Mouse (Mus musculus) thymus, postnatal 10 days (tissue): ENCODE measurements at regions not wholly inside any gene's neighbourhood (a gene's known extent, or its start where the extent isn't known, plus 50 kb on each side); places are given as distances from the start of the nearest gene placed in this dataset.

Source experiments
- DNase-seq, 2 experiments: peaks; one replicate each; pipeline ENCODE4 v3.0.0; 2021; ENCODE audit warnings: low spot score in 2 of 2

GRCm38 (mm10) chr4:135034406-135034805, 86.0 kb upstream of the Runx3 start:
- DNase-seq: peak; percentile 23 to 69

DNA sequence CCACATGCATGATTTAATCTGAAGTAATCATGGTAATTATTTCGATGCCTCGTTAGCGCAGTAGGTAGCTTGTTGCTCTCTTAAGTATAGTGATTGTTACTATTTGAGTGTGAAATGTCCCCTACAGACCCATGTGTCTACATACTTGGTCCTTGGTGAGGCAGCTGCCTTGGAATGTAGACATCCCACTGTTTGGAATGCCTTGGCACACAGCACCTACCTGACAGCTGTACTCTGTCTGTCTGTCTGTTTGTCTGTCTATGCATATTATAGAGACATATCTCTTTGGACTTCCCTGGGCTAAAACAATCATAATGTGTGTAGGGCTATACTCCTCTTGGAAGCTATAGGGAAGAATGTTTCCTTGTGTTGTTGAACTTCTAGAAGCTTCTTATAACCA, 83.7 kb upstream of the Runx3 start:
- DNase-seq: no peak

DNA sequence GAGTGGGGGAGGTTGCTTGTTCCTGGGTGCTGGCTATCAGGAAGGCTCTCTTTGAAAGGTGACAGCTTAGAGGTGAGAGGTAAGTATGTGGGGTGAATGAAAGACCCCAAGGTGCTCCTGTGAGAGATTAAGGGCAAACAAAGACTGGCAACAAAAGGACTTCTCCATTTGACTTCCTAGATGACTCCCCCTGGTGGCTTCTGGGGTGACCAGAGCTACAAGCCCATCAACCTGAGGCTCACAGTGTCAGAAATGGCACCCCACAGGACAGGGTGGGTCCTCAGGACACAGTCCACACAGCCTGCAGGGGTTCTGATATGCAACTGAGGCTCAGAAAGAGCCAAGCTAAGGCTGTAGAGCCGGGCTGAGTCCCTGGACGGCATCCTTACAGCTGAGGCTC, 81.2 kb upstream of the Runx3 start:
- peak in 1 of 2 experiments; percentile 20 for DNase-seq

GRCm38 (mm10) chr4:135041921-135042320, 78.5 kb upstream of the Runx3 start:
- DNase-seq: no peak

DNA sequence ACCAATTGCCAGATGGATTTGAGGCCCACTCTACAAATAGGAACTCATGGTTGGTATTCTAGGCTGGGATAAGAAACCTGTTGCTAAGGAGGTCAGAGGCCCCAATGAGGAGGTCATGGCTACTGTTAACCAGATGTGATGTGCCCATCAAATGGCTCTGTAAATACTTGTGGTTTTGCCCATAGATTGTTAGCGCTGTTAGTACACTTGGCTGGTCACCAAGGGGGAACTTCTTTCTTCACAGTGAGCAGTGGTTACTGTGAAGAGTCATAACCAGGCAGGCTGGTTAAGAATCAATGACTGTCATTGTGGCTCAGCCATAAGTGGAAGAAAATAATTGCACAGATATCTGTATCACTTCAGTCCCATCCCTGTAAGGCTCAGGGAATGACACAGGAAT, 78.0 kb upstream of the Runx3 start:
- no peak for DNase-seq

GRCm38 (mm10) chr4:135045054-135045453, 75.4 kb upstream of the Runx3 start:
- no peak for DNase-seq

GRCm38 (mm10) chr4:135046619-135047018, 73.8 kb upstream of the Runx3 start:
- no peak for DNase-seq

- no peak for DNase-seq
Observed at GRCm38 (mm10) chr4:135047251-135047650, 73.2 kb upstream of the Runx3 start.

DNA sequence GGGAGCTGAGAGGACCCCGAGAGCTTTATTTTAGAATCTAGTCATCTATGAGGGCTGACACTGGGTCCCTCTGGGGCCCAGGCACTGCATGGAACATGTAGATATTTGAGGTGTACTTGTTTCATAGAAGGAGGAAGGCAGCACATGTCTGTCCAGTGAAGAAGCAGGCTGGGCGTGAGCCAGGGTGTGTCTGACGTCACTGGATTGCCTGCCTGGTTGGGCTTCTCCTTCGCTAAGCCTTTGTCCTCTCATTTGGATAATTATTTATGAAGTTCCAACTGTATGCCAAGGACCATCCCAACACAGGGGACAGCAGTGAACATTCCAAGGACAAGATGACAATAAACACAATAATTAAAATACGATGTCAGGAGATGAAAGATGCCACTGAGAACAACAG, 72.7 kb upstream of the Runx3 start:
- no peak for DNase-seq

- DNase-seq: no peak
Observed at GRCm38 (mm10) chr4:135049924-135050323, 70.5 kb upstream of the Runx3 start.

DNA sequence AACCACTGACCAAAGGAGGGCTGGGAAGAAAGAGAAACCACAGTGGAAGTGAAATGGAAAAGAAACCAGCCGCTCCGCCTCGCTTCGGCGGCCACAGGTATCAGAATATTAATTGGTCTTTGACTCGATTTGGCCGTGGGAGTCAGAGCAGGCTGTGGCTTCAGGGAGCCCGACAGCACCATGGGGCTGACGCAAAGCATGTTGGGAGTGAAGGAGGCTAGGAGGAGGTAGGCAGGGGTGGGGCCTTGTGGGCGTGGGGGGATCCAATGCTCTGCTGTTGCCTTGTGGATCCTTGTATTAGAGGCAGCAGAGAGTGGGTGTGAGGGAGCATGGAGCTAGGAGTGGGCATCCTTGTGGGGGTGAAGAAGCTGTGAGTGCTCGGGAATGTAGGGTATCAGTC, 69.0 kb upstream of the Runx3 start:
- no peak for DNase-seq

- DNase-seq: no peak
Observed at GRCm38 (mm10) chr4:135053585-135053984, 66.9 kb upstream of the Runx3 start.

DNA sequence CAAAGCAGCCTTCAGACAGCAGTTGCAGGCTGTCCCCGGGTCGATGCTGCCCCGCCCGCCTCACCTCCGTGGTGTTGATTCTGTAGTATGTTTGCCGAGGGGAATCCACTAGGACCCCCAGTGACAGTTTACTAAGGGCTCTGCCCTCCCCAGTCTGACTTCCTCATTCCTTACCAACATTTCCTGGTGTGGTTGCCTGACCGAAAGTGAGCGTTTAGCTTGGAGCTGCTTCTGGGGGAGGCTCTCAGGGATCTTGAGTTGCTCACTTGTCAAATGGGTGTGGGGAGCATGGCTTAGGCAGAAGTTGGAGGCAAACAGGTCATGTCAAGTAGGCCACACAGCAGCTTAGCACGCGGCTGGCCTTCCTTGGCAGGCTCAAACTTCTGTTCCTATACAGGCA, 66.1 kb upstream of the Runx3 start:
- no peak for DNase-seq

DNA sequence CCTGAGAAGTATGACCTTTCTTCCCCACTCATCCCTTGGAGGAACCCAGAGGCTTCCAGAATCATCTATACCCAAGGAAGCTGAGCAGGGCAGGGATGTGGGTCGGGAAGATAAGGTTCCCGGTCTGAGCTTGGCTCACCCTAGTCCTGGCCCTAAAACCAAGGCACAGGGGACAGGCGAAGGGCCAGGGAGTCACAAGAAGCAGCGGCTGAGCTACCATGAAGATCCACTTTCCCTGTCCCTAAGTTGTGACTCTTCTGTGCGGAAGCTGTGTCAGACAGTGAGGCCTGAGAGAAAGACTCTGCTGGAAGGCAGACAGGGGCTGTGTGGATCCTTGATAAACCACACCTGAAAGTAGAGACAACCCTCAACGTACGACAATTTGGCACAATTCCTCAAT, 64.1 kb upstream of the Runx3 start:
- no peak for DNase-seq

DNA sequence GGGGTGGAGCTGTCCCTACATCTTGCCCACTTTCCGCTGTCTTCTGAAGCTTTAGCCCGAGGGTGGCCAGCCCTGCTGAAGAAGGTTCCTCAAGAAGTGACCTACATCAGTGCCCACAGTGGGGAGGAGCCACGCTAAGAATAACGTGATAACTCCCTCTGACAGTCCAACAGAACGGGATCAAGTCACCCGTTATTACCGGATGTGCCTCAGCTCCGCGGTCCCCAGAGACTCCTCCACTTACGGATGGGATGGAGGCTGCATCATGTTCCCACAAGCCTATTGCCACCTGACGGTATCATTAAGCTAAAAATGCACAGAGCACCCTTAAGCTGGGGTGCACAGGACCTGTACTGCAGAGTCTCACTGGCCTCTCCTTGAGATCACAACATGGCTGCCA, 63.2 kb upstream of the Runx3 start:
- no peak for DNase-seq

- no peak for DNase-seq
Observed at GRCm38 (mm10) chr4:135058895-135059294, 61.6 kb upstream of the Runx3 start.

- DNase-seq: no peak
Observed at GRCm38 (mm10) chr4:135061030-135061743, 59.3 kb upstream of the Runx3 start.

DNA sequence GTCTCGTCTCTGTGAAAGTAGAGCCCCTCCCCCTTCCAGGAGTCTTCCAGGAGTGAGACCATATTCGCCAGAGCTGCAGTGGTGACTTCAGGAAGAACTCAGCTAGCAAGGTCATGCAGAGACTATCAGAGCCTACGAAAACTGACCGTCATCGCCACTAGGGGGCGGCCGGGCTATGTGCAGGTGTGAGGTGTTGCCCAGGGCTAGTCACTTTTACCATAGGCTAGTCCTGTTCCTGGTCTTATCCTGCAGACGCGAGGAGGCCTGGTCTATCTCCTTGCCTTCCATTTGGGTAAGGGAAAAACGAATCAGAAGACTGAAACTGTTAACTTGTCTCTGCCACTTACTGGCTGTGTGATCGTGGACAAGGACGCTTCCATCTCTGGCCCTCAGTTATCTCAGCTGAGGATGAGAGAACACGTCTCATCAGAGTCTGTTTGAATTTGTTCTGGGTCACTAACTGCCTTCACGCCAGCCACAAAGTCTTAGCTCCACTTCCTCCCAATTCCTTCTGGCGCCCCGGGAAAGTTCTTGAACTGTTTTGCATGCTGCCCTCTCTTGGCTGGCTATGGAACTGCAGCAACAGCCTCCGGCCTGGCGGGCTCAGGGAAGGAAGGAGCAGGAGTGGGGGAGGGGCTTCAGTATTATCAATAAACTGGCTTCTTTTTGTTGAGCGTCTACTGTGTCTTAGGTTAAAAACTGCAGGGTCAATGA, 53.5 kb upstream of the Runx3 start:
- DNase-seq: peak; percentile 82 to 92

DNA sequence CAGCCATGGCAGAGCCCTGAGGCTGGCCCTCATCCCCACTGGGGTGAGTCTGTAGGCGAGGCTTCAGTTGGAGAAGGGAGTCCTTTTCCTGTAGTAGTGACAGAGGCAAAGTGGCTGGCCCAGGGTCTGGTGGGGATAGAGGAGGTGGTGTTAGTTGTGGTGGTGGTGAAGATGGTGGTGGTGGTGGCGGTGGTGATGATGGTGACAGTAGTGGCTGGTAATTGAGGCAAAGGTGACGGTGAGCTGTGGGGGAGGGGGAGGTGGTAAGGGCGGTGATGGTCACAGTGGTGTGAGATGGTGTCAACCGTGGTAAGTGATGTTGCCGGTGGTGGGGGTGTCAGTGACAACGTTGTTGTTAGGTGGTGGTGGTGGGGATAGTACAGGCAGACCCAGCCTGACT, 52.6 kb upstream of the Runx3 start:
- DNase-seq: no peak

DNA sequence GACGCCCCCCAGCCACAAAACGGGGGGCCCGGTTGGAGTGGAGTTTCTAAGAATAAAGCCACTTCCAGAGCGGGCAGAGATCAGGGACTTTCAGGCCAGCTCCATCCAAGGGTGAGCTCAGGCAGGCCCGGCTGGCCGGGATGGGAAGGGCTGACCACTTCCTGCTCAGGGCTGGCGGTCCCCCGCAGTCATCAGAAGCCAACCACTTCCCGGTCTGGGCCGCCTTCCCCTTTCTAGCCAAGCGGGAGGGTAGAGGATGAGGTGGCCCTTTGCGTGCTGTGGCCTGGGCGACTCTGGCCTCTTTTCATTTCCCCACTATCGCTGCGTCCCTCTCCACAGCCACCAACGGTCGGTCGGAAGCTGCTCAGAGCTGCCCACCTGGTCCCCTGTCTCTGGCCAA, 50.6 kb upstream of the Runx3 start:
- DNase-seq: no peak
